Mouse (Mus musculus): ENCODE data around the gene Mttp. TPM values are rescaled to one million over a fixed set of nuclear protein-coding genes. Genes with fewer than 3 reads are reported as not detected.

Mttp gene
- total and polyA plus RNA-seq, 2 experiments from 2014 or later, result 5.0 to 7.5 TPM

DNA sequence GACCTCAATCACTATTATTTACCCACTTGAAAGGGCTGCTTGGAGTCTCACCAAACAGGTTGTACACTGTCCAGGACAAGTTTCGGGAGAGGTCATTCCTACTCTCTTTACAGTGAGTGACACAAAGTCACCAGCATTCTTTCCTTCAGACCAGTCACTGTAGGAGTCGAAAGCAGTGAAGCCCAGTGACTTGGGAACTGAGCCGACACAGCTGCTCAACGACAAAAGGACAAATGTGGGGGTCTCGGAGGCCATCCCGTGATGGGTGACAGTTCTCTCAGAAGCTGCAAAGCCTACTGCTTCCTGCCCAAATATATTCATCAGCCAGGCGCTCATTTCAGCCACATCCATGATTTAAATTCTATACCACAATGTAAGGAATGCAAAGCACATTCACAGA, 87.8 kb downstream of the Mttp start:
- ATAC-seq, result no peak
- H3K27me3 ChIP-seq (ENCODE audit: insufficient read depth, low read length), result no peaks in the 10 kb centered on the region
- no peaks in the 10 kb centered on the region for H3K9me3 ChIP-seq (ENCODE audit: low read length)
- H3K4me3 ChIP-seq (ENCODE audit: low read depth, low read length), result no peak overlapping the region
- H3K36me3 ChIP-seq (ENCODE audit: insufficient read depth), result no peaks in the 10 kb centered on the region
- H3K27ac ChIP-seq (ENCODE audit: low read depth, low read length), result no peak overlapping the region
- WGBS, result 70% methylated on average over 7 of the region's 7 CpGs
- no peak for DNase-seq
- no peak for TF ChIP-seq CTCF (IDR thresholded peaks at IDR 0.05; ENCODE audit: low read depth)
- no peak overlapping the region for H3K9ac ChIP-seq
- no peak overlapping the region for H3K4me2 ChIP-seq (ENCODE audit: low read depth)
- no peaks in the 10 kb centered on the region for H3K4me1 ChIP-seq (ENCODE audit: insufficient read depth)

DNA sequence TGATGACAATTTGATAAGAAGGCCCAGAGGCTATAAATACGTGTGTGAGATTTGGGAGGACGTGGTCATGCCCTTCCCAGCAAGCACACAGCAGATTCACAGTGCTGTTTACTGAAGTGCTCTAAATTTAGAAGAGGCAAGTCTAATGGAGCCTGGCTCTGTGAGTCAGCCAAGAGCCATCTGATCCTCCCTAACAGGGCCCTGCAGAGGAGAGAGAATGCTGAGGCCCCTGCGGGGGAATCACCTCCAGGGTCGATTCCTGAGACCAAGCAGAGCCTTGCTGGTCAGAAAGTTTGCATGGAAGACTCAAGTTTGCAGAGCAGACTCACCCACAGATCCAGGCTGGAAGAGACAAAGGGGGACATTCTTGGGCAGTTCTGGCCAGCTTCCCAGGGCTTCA, 90.8 kb downstream of the Mttp start:
- WGBS, result 50% methylated on average over 4 of the region's 4 CpGs
- Histone ChIP-seq H3K4me2 (ENCODE audit: low read depth) (no peak overlapping the region), H3K4me1 (ENCODE audit: insufficient read depth) (no peaks in the 10 kb centered on the region), H3K9ac (no peak overlapping the region), H3K36me3 (ENCODE audit: insufficient read depth) (no peaks in the 10 kb centered on the region), H3K4me3 (ENCODE audit: low read depth, low read length) (no peak overlapping the region), H3K27me3 (ENCODE audit: insufficient read depth, low read length) (no peaks in the 10 kb centered on the region), H3K27ac (ENCODE audit: low read depth, low read length) (no peak overlapping the region), H3K9me3 (ENCODE audit: low read length) (no peaks in the 10 kb centered on the region)
- DNase-seq, result no peak
- TF ChIP-seq CTCF (IDR thresholded peaks at IDR 0.05; ENCODE audit: low read depth), result no peak
- no peak for ATAC-seq

DNA sequence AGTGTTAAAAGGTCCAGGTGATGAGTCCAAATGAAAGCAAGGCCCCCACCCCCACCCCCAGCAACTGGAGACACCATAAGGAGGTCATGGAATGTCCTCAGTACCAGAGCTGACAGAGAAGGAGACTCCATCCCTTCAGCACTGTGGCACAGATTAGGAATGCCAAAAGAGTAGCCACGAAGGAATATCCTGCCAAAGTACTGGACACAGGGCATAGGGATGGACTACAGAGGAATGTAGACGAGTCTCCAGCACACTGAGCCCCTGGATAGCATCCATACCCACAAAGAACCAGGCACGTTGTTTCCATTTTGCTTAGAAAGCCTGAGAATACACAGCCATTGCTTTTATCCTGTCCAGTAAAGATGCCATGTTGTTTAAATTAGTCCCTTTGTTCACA, 93.3 kb downstream of the Mttp start:
- no peak overlapping the region for H3K4me3 ChIP-seq (ENCODE audit: low read depth, low read length)
- ATAC-seq, result no peak
- 68% methylated on average over 3 of the region's 3 CpGs for WGBS
- H3K4me2 ChIP-seq (ENCODE audit: low read depth), result no peak overlapping the region
- no peak for DNase-seq
- no peak overlapping the region for H3K27ac ChIP-seq (ENCODE audit: low read depth, low read length)
- H3K4me1 ChIP-seq (ENCODE audit: insufficient read depth), result no peaks in the 10 kb centered on the region
- no peaks in the 10 kb centered on the region for H3K9me3 ChIP-seq (ENCODE audit: low read length)
- no peaks in the 10 kb centered on the region for H3K36me3 ChIP-seq (ENCODE audit: insufficient read depth)
- H3K27me3 ChIP-seq (ENCODE audit: insufficient read depth, low read length), result no peaks in the 10 kb centered on the region
- H3K9ac ChIP-seq, result no peak overlapping the region
- TF ChIP-seq CTCF (IDR thresholded peaks at IDR 0.05; ENCODE audit: low read depth), result no peak

DNA sequence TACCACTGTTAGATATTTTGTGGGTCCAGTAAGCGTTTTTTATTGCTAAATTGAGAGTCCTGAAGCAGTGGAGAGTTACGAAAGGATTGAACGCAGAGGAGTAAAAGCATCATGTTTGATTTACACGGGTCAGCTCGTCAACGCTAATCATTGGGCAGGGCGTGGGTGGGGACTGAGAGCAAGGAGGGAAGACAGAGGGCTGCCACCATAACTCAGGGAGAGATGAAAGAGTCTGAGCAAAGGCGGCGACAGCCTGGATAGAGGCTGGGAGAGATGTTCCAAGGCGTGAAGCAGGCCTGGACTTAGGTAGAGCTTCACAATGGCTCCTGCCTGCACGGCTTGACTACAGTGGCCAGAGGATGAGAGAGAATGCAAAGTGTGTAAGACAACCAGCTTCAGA, 94.0 kb downstream of the Mttp start:
- no peaks in the 10 kb centered on the region for H3K36me3 ChIP-seq (ENCODE audit: insufficient read depth)
- H3K9ac ChIP-seq, result no peak overlapping the region
- no peak for TF ChIP-seq CTCF (IDR thresholded peaks at IDR 0.05; ENCODE audit: low read depth)
- WGBS, result 90% methylated on average over 11 of the region's 11 CpGs
- DNase-seq, result no peak
- no peak for ATAC-seq
- H3K27ac ChIP-seq (ENCODE audit: low read depth, low read length), result no peak overlapping the region
- no peaks in the 10 kb centered on the region for H3K27me3 ChIP-seq (ENCODE audit: insufficient read depth, low read length)
- H3K4me3 ChIP-seq (ENCODE audit: low read depth, low read length), result no peak overlapping the region
- no peaks in the 10 kb centered on the region for H3K4me1 ChIP-seq (ENCODE audit: insufficient read depth)
- no peak overlapping the region for H3K4me2 ChIP-seq (ENCODE audit: low read depth)
- H3K9me3 ChIP-seq (ENCODE audit: low read length), result no peaks in the 10 kb centered on the region

DNA sequence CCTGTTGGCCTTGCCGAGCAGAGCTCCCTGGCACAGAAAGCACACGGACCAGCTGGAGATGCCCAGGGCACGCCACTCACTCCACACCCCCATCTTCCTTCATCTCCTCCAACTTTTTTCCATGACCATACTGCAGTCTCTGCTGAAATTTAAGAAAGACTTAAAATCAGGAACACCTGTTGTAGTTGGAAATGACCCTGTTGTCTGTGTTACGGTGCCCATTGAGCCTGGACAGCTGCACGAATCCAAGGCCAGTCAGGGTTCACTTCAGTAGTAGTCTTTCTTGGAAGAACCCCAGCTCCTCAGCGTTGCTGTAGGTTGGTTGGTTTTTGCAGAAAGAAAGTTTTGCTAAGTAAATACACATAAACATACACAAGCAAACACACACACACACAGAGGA, 95.2 kb downstream of the Mttp start:
- Histone ChIP-seq H3K27me3 (ENCODE audit: insufficient read depth, low read length) (no peaks in the 10 kb centered on the region), H3K4me1 (ENCODE audit: insufficient read depth) (no peaks in the 10 kb centered on the region), H3K9me3 (ENCODE audit: low read length) (no peaks in the 10 kb centered on the region), H3K27ac (ENCODE audit: low read depth, low read length) (no peak overlapping the region), H3K4me2 (ENCODE audit: low read depth) (no peak overlapping the region), H3K36me3 (ENCODE audit: insufficient read depth) (no peaks in the 10 kb centered on the region), H3K9ac (no peak overlapping the region), H3K4me3 (ENCODE audit: low read depth, low read length) (no peak overlapping the region)
- TF ChIP-seq CTCF (IDR thresholded peaks at IDR 0.05; ENCODE audit: low read depth), result no peak
- ATAC-seq (no peak), DNase-seq (no peak)
- WGBS, result 89% methylated on average over 6 of the region's 6 CpGs

DNA sequence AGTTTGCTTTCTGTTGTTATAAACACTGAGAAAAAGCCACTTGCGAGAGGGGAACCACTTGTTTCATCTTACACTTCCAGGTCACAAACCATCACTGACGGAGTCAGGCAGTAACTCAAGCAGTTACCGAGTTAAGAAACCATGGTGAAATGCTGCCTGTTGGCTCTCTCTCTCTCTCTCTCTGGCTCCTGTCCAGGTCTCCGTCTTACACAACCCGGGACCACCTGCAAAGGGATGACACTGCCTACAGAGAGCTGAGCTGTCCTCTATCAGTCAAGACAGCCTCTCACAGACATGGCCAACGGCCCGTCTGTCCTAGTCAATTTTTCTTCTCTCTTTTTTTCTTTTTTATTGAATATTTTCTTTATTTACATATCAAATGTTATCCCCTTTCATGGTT, 101.5 kb downstream of the Mttp start:
- no peak overlapping the region for H3K27ac ChIP-seq (ENCODE audit: low read depth, low read length)
- H3K27me3 ChIP-seq (ENCODE audit: insufficient read depth, low read length), result no peaks in the 10 kb centered on the region
- no peak overlapping the region for H3K4me2 ChIP-seq (ENCODE audit: low read depth)
- no peak overlapping the region for H3K9ac ChIP-seq
- H3K36me3 ChIP-seq (ENCODE audit: insufficient read depth), result no peaks in the 10 kb centered on the region
- H3K4me3 ChIP-seq (ENCODE audit: low read depth, low read length), result no peak overlapping the region
- no peak for ATAC-seq
- no peaks in the 10 kb centered on the region for H3K9me3 ChIP-seq (ENCODE audit: low read length)
- H3K4me1 ChIP-seq (ENCODE audit: insufficient read depth), result no peaks in the 10 kb centered on the region
- 57% methylated on average over 7 of the region's 7 CpGs for WGBS
- DNase-seq, result no peak
- TF ChIP-seq CTCF (IDR thresholded peaks at IDR 0.05; ENCODE audit: low read depth), result no peak

DNA sequence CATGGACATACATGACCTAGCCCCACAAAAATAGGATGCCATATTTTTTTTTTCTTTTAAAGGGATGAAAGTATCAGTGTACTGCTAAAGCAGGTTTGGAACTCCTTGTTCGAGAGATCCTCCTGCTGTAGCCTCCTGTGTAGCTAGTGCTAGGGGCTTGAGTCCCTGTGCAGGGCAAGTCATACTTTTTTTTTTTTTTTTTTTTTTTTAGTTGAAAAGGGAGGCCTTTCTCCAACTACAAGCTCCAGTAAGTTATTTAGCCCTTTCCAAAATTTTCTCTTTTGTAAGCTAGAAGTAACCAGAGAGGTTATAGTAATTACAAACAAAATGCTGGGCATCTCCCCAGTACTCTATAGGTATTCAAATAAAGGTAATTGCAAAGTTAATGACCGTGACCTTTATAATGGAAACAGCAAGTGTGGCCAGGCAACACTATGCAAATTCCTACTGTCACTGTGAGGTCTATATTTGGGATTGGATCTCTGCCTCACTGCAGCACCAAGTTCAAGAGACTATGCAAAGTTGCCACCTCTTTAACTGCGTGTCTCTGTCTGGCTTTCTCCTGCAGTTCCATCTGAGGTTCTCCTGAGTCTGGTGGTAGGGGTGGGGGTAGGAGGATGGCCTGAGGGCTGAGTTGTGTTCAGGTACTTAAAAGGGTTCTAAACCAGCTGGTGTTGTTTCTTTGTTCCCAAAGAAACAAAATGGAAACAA, 103.0 kb downstream of the Mttp start:
- H3K36me3 ChIP-seq (ENCODE audit: insufficient read depth), result no peaks in the 10 kb centered on the region
- no peaks in the 10 kb centered on the region for H3K27me3 ChIP-seq (ENCODE audit: insufficient read depth, low read length)
- no peak overlapping the region for H3K4me2 ChIP-seq (ENCODE audit: low read depth)
- H3K27ac ChIP-seq (ENCODE audit: low read depth, low read length), result no peak overlapping the region
- no peak for TF ChIP-seq CTCF (IDR thresholded peaks at IDR 0.05; ENCODE audit: low read depth)
- no peak overlapping the region for H3K9ac ChIP-seq
- WGBS, result 45% methylated on average over 3 of the region's 3 CpGs
- H3K4me3 ChIP-seq (ENCODE audit: low read depth, low read length), result no peak overlapping the region
- no peaks in the 10 kb centered on the region for H3K9me3 ChIP-seq (ENCODE audit: low read length)
- no peaks in the 10 kb centered on the region for H3K4me1 ChIP-seq (ENCODE audit: insufficient read depth)
- no peak for ATAC-seq
- no peak for DNase-seq

Measured in forebrain, postnatal 0 days (tissue).